Mouse (Mus musculus): ENCODE measurements at regions not wholly inside any gene's neighbourhood (a gene's known extent, or its start where the extent isn't known, plus 50 kb on each side); places are given as distances from the start of the nearest gene placed in this dataset.

GRCm38 (mm10) chrX:5873464-5873863 is 173.8 kb upstream of the Nudt11 start:
- DNase-seq, result no peak

- DNase-seq, result no peak
These were observed 130.1 kb upstream of the Nudt11 start for GRCm38 (mm10) chrX:5917203-5917602.

GRCm38 (mm10) chrX:5933517-5933916 is 113.7 kb upstream of the Nudt11 start:
- DNase-seq, result peak; percentile 6

GRCm38 (mm10) chrX:5941956-5942355 is 105.3 kb upstream of the Nudt11 start:
- DNase-seq, result no peak

Measured in cerebellum, adult 9-11 months (tissue).